ENCODE assay signal across 7 mouse cellular contexts in genomic region chr12:17018468-17018867, GRCm38 (mm10). TPM values are rescaled to one million over a fixed set of nuclear protein-coding genes. Genes with fewer than 3 reads are reported as not detected.
DNase-seq lines count a peak whose midpoint lies in the region.

No protein-coding gene starts in this region.

- peak; percentile 52 for DNase-seq in kidney, adult 18-20 months
- DNase-seq in kidney, adult 11 months = no peak
- DNase-seq in CD4-positive, CD25-positive, alpha-beta regulatory T cell, adult 2 months (ENCODE audit: low read depth, low spot score) = peak; percentile 84
- DNase-seq in NIH3T3 (ENCODE audit: low read depth) = peak; percentile 79
- DNase-seq in embryo, embryonic 11 days = peak; percentile 55
- peak; percentile 66 to 73 for DNase-seq in left cerebral cortex, postnatal 25 days (ENCODE audit: low spot score in 2 of 2)
- peak; percentile 49 for DNase-seq in right cerebral cortex, adult 18-20 months

- intact Hi-C loops in left cerebral cortex, postnatal 25 days (cut with DNase I) = loop anchor here (2.0 to 10.0 kb wide), 3 partner anchors 238 to 454 kb away; no protein-coding TSS in a partner anchor

RNA-seq across cellular contexts. Expression of gene 2410004P03Rik, which starts 6.9 kb away (rescaled TPM):
- total RNA-seq in left cerebral cortex, postnatal 25 days (2021) = under 1 TPM; 0.60 to 0.87 TPM

RNA-seq across cellular contexts. Expression of gene Pqlc3, which starts 18.3 kb away (rescaled TPM):
- total RNA-seq in left cerebral cortex, postnatal 25 days (2021) = 1 to 10 TPM in 1 of 2 experiments, under 1 TPM in 1; 0.89 to 1.5 TPM
